Mouse (Mus musculus) embryo, embryonic 11.5 days (tissue): ENCODE results near the gene Gm3248.
"Not testable (repeated sequence)": the region's sequence is repeated elsewhere in the genome, so short reads cannot be mapped to it uniquely, and the experiment has no call there.

ENCODE experiments used
- DNase-seq: peaks from one replicate; pipeline ENCODE4 v3.0.0-alpha.2; 2012; ENCODE audit warnings: low read depth, low spot score

Gene Gm3248

GRCm38 (mm10) chr14:5961635-5962034 is at the start of gene Gm3248:
TSS of gene Gm3248 (minus strand) at chr14:5961745.
- DNase-seq, result not testable (repeated sequence)

- DNase-seq, result not testable (repeated sequence)
These were observed 25.6 kb upstream of the Gm3248 start for GRCm38 (mm10) chr14:5987136-5987535.

- not testable (repeated sequence) for DNase-seq
These were observed 17.5 kb upstream of the Gm3248 start, which contains the start of gene Gm3453 for GRCm38 (mm10) chr14:5979037-5979436. TSS of gene Gm3453 (minus strand) at chr14:5979137.

- DNase-seq, result not testable (repeated sequence)
These were observed 896 bp upstream of the Gm3248 start for GRCm38 (mm10) chr14:5962441-5962840.

GRCm38 (mm10) chr14:5961102-5961501 is 443 bp downstream of the Gm3248 start:
- not testable (repeated sequence) for DNase-seq

- DNase-seq, result not testable (repeated sequence)
These were observed 1.1 kb downstream of the Gm3248 start for GRCm38 (mm10) chr14:5960479-5960878.

GRCm38 (mm10) chr14:5923276-5923675 is 38.3 kb downstream of the Gm3248 start:
- DNase-seq, result not testable (repeated sequence)

- DNase-seq, result not testable (repeated sequence)
These were observed 43.1 kb downstream of the Gm3248 start for GRCm38 (mm10) chr14:5918330-5918942.

- not testable (repeated sequence) for DNase-seq
These were observed 47.8 kb downstream of the Gm3248 start for GRCm38 (mm10) chr14:5913701-5914100.
